Mouse (Mus musculus) testis, adult 2 months (tissue): Measurements from ENCODE around the gene Ntn1.

Experiments
- CTCF ChIP-seq: fragments of 200-500 bp; IDR thresholded peaks from 2 replicates; pipeline ENCODE4 v1.5.1; 2012; ENCODE audit warnings: low read depth, mild to moderate bottlenecking, inconsistent platforms, low read length, moderate library complexity; ENCODE audit not compliant: control insufficient read depth, insufficient read depth, insufficient replicate concordance
- POLR2A ChIP-seq: fragments of 200-500 bp; IDR thresholded peaks from 2 replicates; pipeline ENCODE4 v1.6.1; 2012; ENCODE audit warnings: low read depth, mild to moderate bottlenecking, inconsistent platforms, low read length, moderate library complexity; ENCODE audit not compliant: control insufficient read depth

- no peak for TF ChIP-seq POLR2A
- TF ChIP-seq CTCF, result no peak
Observed at GRCm38 (mm10) chr11:68253531-68253930, 147.1 kb downstream of the Ntn1 start.
